Mouse (Mus musculus) ovary, adult 2 months (tissue): ENCODE results near the gene Txnip. TPM values are rescaled to one million over a fixed set of nuclear protein-coding genes. Genes with fewer than 3 reads are reported as not detected.

Experiments
- polyA plus RNA-seq: library from polyadenylated mRNA; depleted of rRNA; stranded (reverse); fragments of >200 nt; gene quantifications from 2 replicates; pipeline ENCODE4 v1.2.3, GENCODE M21; 2012; rRNA removed

The Txnip gene
- polyA plus RNA-seq, result 920 and 1,089 TPM in 2 replicates

DNA sequence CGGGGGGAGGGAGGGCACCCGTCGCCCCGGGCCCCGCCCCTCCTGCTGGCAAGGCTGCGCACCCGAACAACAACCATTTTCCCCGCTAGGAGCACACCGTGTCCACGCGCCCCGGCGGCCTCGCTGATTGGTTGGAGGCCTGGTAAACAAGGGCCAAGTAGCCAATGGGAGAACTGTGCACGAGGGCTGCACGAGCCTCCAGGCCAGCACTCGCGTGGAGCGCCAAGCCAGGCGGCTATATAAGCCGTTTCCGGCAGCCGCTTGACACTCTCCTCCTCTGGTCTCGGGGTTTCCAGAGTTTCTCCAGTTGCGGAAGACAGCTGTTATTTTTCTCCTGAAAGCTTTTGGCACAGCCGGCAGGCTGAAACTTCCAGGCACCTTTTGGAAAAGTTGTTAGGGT is at the start of gene Txnip:
Gene Txnip (plus strand): TSS at position 264 of the 400 bp plus-strand sequence.

DNA sequence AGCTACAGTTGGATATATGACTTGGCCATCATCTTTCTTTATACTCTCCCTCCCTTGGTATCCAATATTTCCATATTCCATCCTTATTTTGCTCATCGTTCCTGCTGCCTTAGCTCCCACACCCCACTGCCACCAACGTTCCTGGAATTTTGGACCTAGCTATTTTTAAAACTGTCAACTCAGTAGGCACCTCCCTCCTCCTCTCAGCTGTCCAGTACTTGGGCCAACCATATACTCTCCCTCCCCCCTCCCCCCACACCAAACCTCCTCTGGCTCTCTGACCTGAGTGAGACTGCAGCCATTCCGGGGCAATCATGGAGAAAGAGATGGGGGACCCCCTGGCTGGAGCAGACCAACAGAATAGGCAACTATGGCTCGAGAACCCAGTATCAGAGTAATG is 32.8 kb upstream of the Txnip start, which contains the start of gene Hfe2:
Gene Hfe2 (plus strand): TSS at position 259 of the 400 bp plus-strand sequence.

DNA sequence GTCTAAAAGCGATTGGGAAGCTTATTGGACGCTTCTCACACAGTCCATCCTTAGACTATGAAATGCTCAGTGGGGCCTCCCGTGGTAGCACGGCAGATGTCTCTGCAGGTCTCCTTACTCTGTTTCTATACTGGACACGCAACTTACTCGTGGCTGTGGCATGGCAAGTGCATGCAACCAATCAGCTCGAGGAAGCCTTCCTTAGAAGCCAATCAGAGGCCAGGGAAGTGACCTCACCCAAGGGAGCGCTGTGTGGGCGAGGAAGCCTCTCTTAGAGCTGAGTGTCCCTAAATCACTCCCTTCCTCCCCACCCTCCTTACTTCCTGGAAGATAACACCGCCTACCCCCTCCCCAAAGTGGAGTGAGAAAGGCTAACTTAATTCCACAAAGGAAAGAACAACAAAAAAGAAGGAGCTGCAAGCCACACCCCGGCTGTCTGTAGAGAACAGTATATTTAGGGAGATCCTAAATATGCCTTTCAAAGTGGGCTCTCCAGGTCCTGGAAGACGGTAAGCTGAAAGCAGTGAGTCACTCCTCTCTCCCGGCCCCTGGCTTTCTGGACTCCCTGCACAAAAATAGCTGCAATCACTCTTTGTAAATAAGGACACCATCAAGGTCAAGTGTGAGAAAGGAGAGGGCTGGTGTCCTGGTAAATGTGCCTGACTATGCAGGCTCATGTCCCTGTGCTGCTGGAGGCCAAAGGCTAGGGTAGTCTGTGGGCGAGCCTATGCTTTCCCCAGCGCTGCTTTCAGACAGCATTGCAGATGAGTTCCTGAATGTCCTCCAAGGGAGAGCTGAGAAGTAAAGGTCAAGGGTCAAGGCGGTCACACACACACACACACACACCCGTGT is 19.2 kb downstream of the Txnip start, which contains the start of gene Gm16253:
Gene Gm16253 (plus strand): TSS at position 295 of the 852 bp plus-strand sequence.

DNA sequence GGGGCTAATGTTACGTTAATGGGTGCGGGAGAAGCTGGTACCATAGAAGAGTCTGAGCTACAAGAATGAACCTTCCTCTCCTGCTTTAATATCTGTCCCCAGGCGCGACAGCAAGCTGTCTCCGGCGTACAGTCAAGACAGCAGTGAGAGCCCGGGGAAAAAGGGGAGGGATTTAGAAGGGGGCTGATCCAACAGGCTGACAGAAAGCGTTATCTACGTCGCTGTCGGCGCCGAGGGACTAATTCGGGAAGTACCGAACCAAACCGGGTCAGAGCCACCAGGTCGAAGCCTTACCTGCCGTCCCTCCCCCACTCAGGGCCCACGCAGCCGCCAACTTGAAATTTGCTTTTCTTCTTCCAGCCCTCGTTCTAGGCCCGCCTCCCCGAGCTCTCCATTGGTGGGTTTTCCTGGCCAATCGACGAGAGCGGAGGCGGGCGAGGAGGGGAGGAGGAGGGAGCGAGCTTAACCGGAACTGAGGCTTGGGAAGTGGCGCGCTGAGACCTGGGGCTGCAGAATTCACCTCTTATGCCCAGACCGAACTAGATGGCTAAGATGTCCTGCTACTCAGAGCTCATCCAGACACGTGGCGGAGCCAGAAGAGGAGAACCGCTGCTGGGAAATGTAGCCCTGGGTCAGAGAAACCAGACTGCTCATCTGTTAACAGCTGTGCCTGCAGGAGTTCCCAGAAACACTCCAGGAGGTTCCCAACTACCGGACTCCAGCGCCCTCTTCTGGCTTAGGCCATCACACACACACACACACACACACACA is 36.2 kb downstream of the Txnip start, which contains the start of gene Polr3gl:
Gene Polr3gl (minus strand): TSS at position 392 of the 771 bp plus-strand sequence.

DNA sequence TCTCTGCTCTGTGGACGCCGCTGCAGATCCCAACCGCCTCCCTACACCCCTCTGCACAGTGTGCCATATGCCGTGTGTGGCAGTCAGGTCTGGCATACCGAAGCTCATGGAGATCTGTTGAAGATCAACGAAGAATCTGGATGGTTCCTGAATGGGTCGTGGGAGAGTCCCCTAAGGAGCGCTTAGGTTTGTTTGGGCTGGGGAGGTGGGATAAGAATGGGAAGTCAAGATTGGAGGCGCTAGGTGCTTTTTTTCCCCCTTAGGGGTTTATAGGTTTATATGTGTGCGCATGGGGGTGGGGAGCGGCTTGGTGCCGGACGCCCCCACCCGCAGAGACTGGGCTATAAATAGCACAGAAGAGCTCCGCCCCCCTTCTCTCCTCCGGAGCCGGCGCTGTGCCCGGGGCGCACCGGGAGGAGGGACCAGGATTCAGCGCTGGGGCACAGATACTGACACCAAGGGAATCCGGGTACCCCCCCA is 38.5 kb downstream of the Txnip start, which contains the start of gene Ankrd34a:
Gene Ankrd34a (plus strand): TSS at position 409 of the 480 bp plus-strand sequence.

DNA sequence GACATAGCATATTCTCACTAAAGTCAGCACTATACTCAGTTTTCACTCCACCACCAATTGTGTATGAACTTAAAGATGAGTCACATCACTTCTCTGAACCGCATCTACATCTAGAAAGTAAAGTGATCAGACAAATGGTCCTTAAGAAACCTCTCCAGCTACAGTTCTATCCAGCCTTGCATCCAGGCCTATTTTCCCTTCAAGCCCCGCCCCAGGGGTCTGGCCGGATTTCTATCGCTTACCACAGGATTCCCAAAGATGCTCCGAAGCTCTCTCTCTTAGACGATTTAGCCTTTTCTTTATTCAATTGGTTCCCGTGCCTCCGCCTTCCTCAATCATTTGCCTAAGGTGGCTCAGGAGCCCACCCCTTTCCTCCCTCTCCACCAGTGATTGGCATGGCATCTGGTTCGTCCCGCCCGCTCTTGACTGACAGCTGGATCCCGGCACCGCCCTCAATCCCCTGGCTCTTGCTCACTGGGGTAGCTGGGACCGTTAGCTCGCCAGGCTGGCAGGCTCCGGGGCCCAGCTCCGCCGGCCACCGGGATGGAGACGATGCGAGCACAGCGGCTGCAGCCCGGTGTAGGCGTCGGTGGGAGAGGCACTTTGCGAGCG is 43.0 kb downstream of the Txnip start, which contains the start of gene Lix1l:
Gene Lix1l (plus strand): TSS at position 511 of the 612 bp plus-strand sequence.

Other genes starting within 250 kb of the Txnip start
- gene BC107364, start 105.7 kb upstream of the Txnip start, polyA plus RNA-seq, result not detected in 2 replicates
- 0.19 and 0.22 TPM in 2 replicates for gene Hfe2, start 32.8 kb upstream of the Txnip start, polyA plus RNA-seq
- gene Gm16253, start 19.0 kb downstream of the Txnip start, polyA plus RNA-seq, result not detected in 2 replicates
- gene Polr3gl, start 36.2 kb downstream of the Txnip start, polyA plus RNA-seq, result 17.0 and 19.3 TPM in 2 replicates
- 3.1 TPM in 2 replicates for gene Ankrd34a, start 38.7 kb downstream of the Txnip start, polyA plus RNA-seq
- gene Lix1l, start 43.2 kb downstream of the Txnip start, polyA plus RNA-seq, result 54.7 and 63.2 TPM in 2 replicates
- 3.3 and 5.3 TPM in 2 replicates for gene Rbm8a, start 72.0 kb downstream of the Txnip start, polyA plus RNA-seq
- 39.9 and 48.8 TPM in 2 replicates for gene Pex11b, start 77.4 kb downstream of the Txnip start, polyA plus RNA-seq
- gene Gm42957, start 77.5 kb downstream of the Txnip start, polyA plus RNA-seq, result 0.21 and 0.28 TPM in 2 replicates
- gene Itga10, start 87.6 kb downstream of the Txnip start, polyA plus RNA-seq, result 2.5 and 3.0 TPM in 2 replicates
- 3.9 and 4.7 TPM in 2 replicates for gene Ankrd35, start 112.2 kb downstream of the Txnip start, polyA plus RNA-seq
- 45.6 and 51.2 TPM in 2 replicates for gene Pias3, start 138.4 kb downstream of the Txnip start, polyA plus RNA-seq
- 4.0 and 5.0 TPM in 2 replicates for gene Nudt17, start 150.6 kb downstream of the Txnip start, polyA plus RNA-seq
- gene Polr3c, start 169.7 kb downstream of the Txnip start, polyA plus RNA-seq, result 26.6 and 35.9 TPM in 2 replicates
- gene Rnf115, start 169.7 kb downstream of the Txnip start, polyA plus RNA-seq, result 12.2 and 14.3 TPM in 2 replicates